Mouse (Mus musculus): Measurements from ENCODE around the gene Uhrf1bp1. TPM values are rescaled to one million over a fixed set of nuclear protein-coding genes. Genes with fewer than 3 reads are reported as not detected.
A peak's percentile ranks its signal among the peaks of the same experiment; 100 is the strongest.

Uhrf1bp1 gene
- total RNA-seq (2012; rRNA removed): 16.5 and 21.4 TPM in 2 replicates

DNA sequence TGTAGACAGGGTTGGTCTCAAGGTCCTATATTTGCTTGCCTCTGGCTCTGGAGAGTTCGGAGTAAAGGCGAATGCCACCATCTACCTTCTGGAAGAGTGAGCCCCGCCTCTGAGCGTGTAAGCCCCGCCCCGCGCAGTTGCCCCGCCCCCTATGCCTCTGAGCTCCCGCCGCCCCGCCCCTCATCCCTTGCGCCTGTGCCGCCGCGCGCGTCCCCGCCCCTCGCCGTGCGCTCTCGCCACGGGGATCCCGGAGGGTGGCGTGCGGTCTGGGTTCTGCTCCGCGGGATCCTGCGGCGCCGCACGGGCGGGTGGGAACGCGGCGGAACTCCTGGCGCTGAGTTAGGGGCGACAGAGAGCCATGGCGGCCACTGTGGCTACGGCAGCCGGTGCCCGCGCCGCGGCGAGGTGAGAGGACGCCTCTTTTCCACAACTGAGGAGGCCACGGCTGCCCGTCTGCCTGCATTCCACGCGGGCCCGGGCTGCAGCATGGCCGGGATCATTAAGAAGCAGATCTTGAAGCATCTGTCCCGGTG, at the start of gene Uhrf1bp1:
Gene Uhrf1bp1, plus strand, starts transcription at position 177 of the 533 bp plus-strand sequence.
- H3K4me1 ChIP-seq (ENCODE audit: control insufficient read depth in 2 of 2, insufficient read depth in 2 of 2, low read length in 2 of 2, poor library complexity in 1 of 2): peaks cover 2 to 22% of the 10 kb centered on the region in 2 experiments; a peak in 1 of 4 replicates
- peak; percentile 75 for DNase-seq (ENCODE audit: low read depth, low spot score)
- no peaks in the 10 kb centered on the region for H3K9me3 ChIP-seq (ENCODE audit: control insufficient read depth, insufficient read depth, low read depth, low read length)
- peaks cover 5% of the 10 kb centered on the region for H3K36me3 ChIP-seq (ENCODE audit: control insufficient read depth, insufficient read depth, low read length, poor library complexity, severe bottlenecking)
- H3K27ac ChIP-seq (ENCODE audit: insufficient read depth, low read depth, low read length, poor library complexity, severe bottlenecking): no peak within 1 kb of the TSS
- in situ Hi-C loops (cut with MboI; ENCODE audit: low sequenced_read_pairs in 2 of 2, unreplicated experiment in 2 of 2): no loop called here
- H3K4me3 ChIP-seq (ENCODE audit: insufficient read depth in 1 of 2, low read depth in 1 of 2, low read length in 2 of 2, poor library complexity in 1 of 2, severe bottlenecking in 1 of 2): peak within 1 kb of the TSS; percentile 93 to 95
- H3K9ac ChIP-seq (ENCODE audit: insufficient read depth, low read depth, low read length, poor library complexity, severe bottlenecking): peak within 1 kb of the TSS; percentile 93
- TF ChIP-seq MAFK (IDR thresholded peaks at IDR 0.05; ENCODE audit: insufficient read depth, low read depth, low read length) (no peak), HCFC1 (IDR thresholded peaks at IDR 0.05; ENCODE audit: borderline replicate concordance, insufficient read depth, low read length) (peak; percentile 63; the same call in 1 of the 2 replicates)

DNA sequence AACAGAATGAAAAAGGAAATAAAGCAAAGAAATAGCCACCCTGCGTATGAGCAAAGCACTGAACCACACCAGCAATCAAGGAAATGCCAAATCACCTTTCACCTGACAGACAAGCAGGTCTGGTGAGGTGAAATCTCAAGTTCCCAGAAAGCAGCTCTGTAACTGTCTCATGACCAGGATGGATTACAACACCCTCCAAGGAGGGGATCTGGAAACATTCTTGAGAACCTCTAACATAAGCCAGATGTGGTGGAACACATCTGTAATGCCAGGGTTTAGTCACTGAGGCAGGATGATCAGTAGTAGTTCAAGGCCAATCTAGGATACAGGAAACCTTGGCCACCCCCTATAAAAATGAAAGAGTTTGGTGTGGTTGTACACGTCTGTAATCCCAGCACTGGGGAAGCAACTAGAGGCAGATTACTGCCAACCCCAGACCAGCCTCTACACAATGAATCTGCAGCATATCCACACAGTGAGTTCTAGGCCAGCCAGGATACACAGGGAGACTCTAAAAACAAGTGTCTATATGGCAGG, 48.6 kb upstream of the Uhrf1bp1 start:
- in situ Hi-C loops (cut with MboI; ENCODE audit: low sequenced_read_pairs in 2 of 2, unreplicated experiment in 2 of 2): no loop called here
- no peak overlapping the region for H3K4me3 ChIP-seq (ENCODE audit: insufficient read depth in 1 of 2, low read depth in 1 of 2, low read length in 2 of 2, poor library complexity in 1 of 2, severe bottlenecking in 1 of 2)
- peaks cover 0 to 8% of the 10 kb centered on the region in 2 experiments; a peak in 2 of 4 replicates for H3K4me1 ChIP-seq (ENCODE audit: control insufficient read depth in 2 of 2, insufficient read depth in 2 of 2, low read length in 2 of 2, poor library complexity in 1 of 2)
- peaks cover 4% of the 10 kb centered on the region; the same call in 1 of the 2 replicates for H3K36me3 ChIP-seq (ENCODE audit: control insufficient read depth, insufficient read depth, low read length, poor library complexity, severe bottlenecking)
- no peak for TF ChIP-seq CHD2 (IDR thresholded peaks at IDR 0.05; ENCODE audit: low read depth, low read length)
- TF ChIP-seq ZNF384 (IDR thresholded peaks at IDR 0.05; ENCODE audit: low read depth, low read length): no peak
- TF ChIP-seq ZC3H11A (IDR thresholded peaks at IDR 0.05; ENCODE audit: borderline replicate concordance, low read depth, low read length): no peak
- TF ChIP-seq HCFC1 (IDR thresholded peaks at IDR 0.05; ENCODE audit: borderline replicate concordance, insufficient read depth, low read length): no peak
- no peak for TF ChIP-seq MAFK (IDR thresholded peaks at IDR 0.05; ENCODE audit: insufficient read depth, low read depth, low read length)
- no peak overlapping the region for H3K9ac ChIP-seq (ENCODE audit: insufficient read depth, low read depth, low read length, poor library complexity, severe bottlenecking)
- no peak for DNase-seq (ENCODE audit: low read depth, low spot score)
- H3K9me3 ChIP-seq (ENCODE audit: control insufficient read depth, insufficient read depth, low read depth, low read length): no peaks in the 10 kb centered on the region
- H3K27ac ChIP-seq (ENCODE audit: insufficient read depth, low read depth, low read length, poor library complexity, severe bottlenecking): no peak overlapping the region

DNA sequence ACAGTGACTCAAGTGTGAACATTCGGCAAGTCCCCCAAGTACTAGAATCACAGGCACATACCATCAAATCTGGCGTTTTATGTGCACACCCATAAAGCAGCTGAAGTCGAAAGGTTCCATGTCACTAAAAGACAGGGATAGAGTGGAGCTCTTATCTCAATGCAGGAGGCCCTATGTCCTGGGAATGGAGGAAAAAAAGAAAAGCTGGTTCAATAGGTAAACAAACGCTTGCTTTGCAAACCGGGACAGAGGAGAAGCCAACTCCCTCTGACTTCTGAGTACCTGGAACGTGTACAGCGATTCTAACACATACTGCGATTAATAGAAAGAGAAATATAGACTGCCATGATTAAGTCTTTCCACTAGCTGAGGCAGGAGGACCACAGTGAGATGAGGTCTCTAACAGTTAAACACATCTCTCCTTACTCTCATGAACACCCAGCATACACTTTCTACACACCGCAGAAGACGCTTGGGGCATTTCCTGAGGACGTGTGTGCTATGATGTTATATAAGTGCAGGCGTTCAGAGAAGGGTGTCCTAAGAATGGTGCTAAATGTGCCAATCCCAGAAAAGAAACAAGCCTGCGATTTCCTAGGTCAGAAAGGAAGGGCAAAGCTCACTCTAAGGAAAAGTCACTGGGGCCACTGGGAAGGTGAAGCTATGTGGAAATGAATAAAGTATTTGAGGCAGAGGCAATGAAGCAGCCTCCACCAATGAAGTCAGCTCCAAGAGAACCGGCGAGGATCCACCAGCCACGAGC, 45.5 kb upstream of the Uhrf1bp1 start:
- no peak for TF ChIP-seq CHD2 (IDR thresholded peaks at IDR 0.05; ENCODE audit: low read depth, low read length)
- no peak for TF ChIP-seq MAFK (IDR thresholded peaks at IDR 0.05; ENCODE audit: insufficient read depth, low read depth, low read length)
- TF ChIP-seq ZNF384 (IDR thresholded peaks at IDR 0.05; ENCODE audit: low read depth, low read length): no peak
- no peak for TF ChIP-seq HCFC1 (IDR thresholded peaks at IDR 0.05; ENCODE audit: borderline replicate concordance, insufficient read depth, low read length)
- no peak for TF ChIP-seq ZC3H11A (IDR thresholded peaks at IDR 0.05; ENCODE audit: borderline replicate concordance, low read depth, low read length)
- Histone ChIP-seq H3K36me3 (ENCODE audit: control insufficient read depth, insufficient read depth, low read length, poor library complexity, severe bottlenecking) (peaks cover 4% of the 10 kb centered on the region; the same call in 1 of the 2 replicates), H3K9me3 (ENCODE audit: control insufficient read depth, insufficient read depth, low read depth, low read length) (no peaks in the 10 kb centered on the region), H3K27ac (ENCODE audit: insufficient read depth, low read depth, low read length, poor library complexity, severe bottlenecking) (no peak overlapping the region), H3K4me1 (ENCODE audit: control insufficient read depth in 2 of 2, insufficient read depth in 2 of 2, low read length in 2 of 2, poor library complexity in 1 of 2) (peaks cover 0 to 5% of the 10 kb centered on the region in 2 experiments; a peak in 2 of 4 replicates), H3K4me3 (ENCODE audit: insufficient read depth in 1 of 2, low read depth in 1 of 2, low read length in 2 of 2, poor library complexity in 1 of 2, severe bottlenecking in 1 of 2) (no peak overlapping the region), H3K9ac (ENCODE audit: insufficient read depth, low read depth, low read length, poor library complexity, severe bottlenecking) (no peak overlapping the region)
- in situ Hi-C loops (cut with MboI; ENCODE audit: low sequenced_read_pairs in 2 of 2, unreplicated experiment in 2 of 2): no loop called here
- no peak for DNase-seq (ENCODE audit: low read depth, low spot score)

DNA sequence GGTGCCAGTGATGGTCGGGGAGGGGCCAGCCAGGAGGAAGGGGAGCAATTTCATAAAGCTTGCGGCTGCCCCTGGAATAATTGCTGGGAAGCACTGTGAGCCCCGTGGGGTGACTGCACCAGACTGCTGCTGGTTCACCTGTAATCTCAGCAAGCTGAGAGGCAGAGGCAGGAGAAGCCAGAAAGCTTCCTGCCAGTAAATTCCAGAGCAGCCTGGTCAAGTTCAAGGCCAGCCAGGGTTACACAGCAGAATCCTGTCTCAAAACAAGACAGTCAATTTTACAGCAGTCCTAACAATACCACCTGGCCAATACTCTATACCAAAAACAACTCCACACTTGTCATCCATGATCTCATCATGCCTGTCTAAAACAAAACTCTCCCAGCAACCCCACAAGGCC, 44.3 kb upstream of the Uhrf1bp1 start:
- DNase-seq (ENCODE audit: low read depth, low spot score): no peak

More for the DNA sequence above, 44.3 kb upstream of the Uhrf1bp1 start:
- Histone ChIP-seq H3K4me1 (ENCODE audit: control insufficient read depth in 2 of 2, insufficient read depth in 2 of 2, low read length in 2 of 2, poor library complexity in 1 of 2) (peaks cover 0 to 5% of the 10 kb centered on the region in 2 experiments; a peak in 2 of 4 replicates), H3K27ac (ENCODE audit: insufficient read depth, low read depth, low read length, poor library complexity, severe bottlenecking) (no peak overlapping the region; the same call in 1 of the 2 replicates), H3K9me3 (ENCODE audit: control insufficient read depth, insufficient read depth, low read depth, low read length) (no peaks in the 10 kb centered on the region), H3K4me3 (ENCODE audit: insufficient read depth in 1 of 2, low read depth in 1 of 2, low read length in 2 of 2, poor library complexity in 1 of 2, severe bottlenecking in 1 of 2) (no peak overlapping the region), H3K36me3 (ENCODE audit: control insufficient read depth, insufficient read depth, low read length, poor library complexity, severe bottlenecking) (peaks cover 4% of the 10 kb centered on the region; the same call in 1 of the 2 replicates), H3K9ac (ENCODE audit: insufficient read depth, low read depth, low read length, poor library complexity, severe bottlenecking) (no peak overlapping the region)
- TF ChIP-seq MAFK (IDR thresholded peaks at IDR 0.05; ENCODE audit: insufficient read depth, low read depth, low read length) (no peak), ZNF384 (IDR thresholded peaks at IDR 0.05; ENCODE audit: low read depth, low read length) (no peak), ZC3H11A (IDR thresholded peaks at IDR 0.05; ENCODE audit: borderline replicate concordance, low read depth, low read length) (no peak), HCFC1 (IDR thresholded peaks at IDR 0.05; ENCODE audit: borderline replicate concordance, insufficient read depth, low read length) (no peak), CHD2 (IDR thresholded peaks at IDR 0.05; ENCODE audit: low read depth, low read length) (no peak)
- in situ Hi-C loops (cut with MboI; ENCODE audit: low sequenced_read_pairs in 2 of 2, unreplicated experiment in 2 of 2): no loop called here

Measured in ES-E14 (cell line).